Mouse (Mus musculus) large intestine, adult 2 months (tissue): Measurements from ENCODE around the gene Kcnab2. TPM values are rescaled to one million over a fixed set of nuclear protein-coding genes. Genes with fewer than 3 reads are reported as not detected.

Source experiments
- DNase-seq: peaks from one replicate; pipeline ENCODE4 v3.0.0-alpha.2; 2012; ENCODE audit warnings: low read depth, low spot score
- WGBS: fragments of 180-500 bp; shearing (Covaris S2); methylation state at CpG from one replicate; pipeline ENCODE4 v1.1.7; 2018; 5-methylcytosine and 5-hydroxymethylcytosine counted together
- polyA plus RNA-seq: library from polyadenylated mRNA; depleted of rRNA; stranded (reverse); fragments of >200 nt; gene quantifications from 2 replicates; pipeline ENCODE4 v1.2.3, GENCODE M21; 2012; rRNA removed

Gene Kcnab2
- polyA plus RNA-seq, result 4.8 and 5.8 TPM in 2 replicates

GRCm38 (mm10) chr4:152477466-152478223, at the start of gene Kcnab2:
Gene Kcnab2, minus strand, starts transcription at chr4:152477871.
- peak; percentile 77 for DNase-seq
- WGBS, result 1% methylated on average over 63 of the region's 63 CpGs

- DNase-seq, result peak; percentile 2
- 31% methylated on average over 6 of the region's 6 CpGs for WGBS
Measured at GRCm38 (mm10) chr4:152520083-152520482, 42.4 kb upstream of the Kcnab2 start.

GRCm38 (mm10) chr4:152519106-152519505, 41.4 kb upstream of the Kcnab2 start:
- 75% methylated on average over 10 of the region's 10 CpGs for WGBS
- DNase-seq, result no peak

DNA sequence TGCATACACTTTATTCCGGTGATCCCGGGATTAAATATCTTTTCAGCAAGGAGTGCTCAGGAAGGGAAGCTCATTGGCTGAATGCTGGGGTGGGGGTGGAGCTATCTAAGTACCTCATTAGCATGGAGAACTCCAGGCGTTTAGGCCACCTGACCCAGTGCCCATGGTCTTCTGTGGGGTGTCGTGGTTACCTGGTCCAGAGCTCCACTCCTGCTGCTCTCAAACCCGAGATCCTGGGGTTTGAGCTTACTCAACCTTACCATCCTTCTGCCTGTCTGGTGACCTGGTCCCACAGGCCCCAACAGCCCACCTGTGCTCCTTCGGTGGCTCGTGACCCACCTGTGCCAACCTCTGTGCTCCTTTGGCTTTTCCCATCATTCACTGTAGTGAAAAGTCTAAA, 37.2 kb upstream of the Kcnab2 start:
- DNase-seq, result no peak
- 75% methylated on average over 7 of the region's 7 CpGs for WGBS

- 82% methylated on average over 18 of the region's 18 CpGs for WGBS
- DNase-seq, result no peak
Measured at GRCm38 (mm10) chr4:152512221-152512925, 34.7 kb upstream of the Kcnab2 start.

DNA sequence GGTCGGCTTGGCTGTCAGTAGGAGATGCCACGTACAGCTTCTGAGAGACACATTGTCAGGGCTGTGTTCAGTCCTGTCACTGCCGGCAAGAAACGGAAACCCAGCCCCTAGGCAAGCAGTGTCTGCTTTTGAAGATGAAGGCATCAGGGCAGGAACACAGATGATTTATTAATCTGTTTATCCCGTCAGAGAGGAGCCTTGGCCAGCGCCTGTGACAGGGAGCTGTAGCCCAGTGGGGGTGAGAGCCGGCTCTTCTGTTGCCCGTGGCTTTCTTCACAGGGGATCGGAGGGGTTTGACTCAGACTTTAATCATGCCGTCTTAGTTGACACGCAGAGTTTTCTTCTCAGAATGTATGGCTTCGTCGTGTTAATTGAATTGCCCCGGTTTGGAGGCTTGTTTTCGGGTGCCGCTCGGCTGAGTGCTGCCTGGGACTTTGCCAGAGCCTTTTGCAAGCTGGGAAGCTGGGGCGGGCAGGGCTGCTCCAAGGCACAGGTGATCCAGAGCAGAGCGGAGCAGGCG, 16.7 kb upstream of the Kcnab2 start:
- DNase-seq, result no peak

GRCm38 (mm10) chr4:152491250-152491899, 13.7 kb upstream of the Kcnab2 start:
- DNase-seq, result no peak
- 52% methylated on average over 15 of the region's 15 CpGs for WGBS

More for the DNA sequence above, 16.7 kb upstream of the Kcnab2 start:
- 38% methylated on average over 20 of the region's 20 CpGs for WGBS

DNA sequence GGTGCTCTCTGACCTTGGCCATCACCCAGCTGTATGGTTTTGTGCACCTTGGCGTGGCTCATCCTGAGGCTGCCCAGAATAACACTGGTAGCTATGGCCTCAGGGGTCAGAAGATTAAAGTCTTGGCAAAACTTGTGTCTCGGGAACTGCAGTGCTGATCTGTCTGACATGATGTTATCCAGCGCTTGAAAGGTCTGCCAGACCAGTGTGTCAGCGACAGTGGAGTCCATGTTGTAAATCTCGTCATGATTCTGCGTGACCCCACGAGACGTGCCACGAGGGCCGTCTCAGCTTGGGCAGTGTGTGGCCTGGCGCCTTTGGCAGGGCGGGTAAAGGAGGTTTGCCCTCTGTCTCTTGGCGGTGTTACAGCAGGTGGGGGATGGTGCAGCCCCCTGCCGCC, 12.6 kb upstream of the Kcnab2 start:
- WGBS, result 81% methylated on average over 14 of the region's 14 CpGs
- no peak for DNase-seq

DNA sequence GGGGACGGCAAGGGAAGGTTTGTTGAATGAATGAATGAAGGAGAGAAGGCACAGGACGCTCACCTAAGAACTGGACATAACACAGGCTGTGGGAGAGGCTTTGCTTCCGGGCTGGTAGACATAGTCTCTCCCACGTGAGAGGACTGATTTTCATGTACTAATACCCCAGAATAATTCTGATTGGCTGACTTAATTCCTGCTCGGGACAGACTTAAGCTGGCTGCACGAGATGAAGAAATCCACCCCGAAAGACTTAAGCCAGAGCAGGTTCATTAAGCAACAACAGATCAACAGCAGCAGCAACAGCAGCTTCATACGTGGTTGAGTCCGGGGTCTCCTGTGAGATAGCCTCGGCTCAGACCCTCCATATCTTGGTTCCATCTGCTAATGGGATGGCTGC, 10.4 kb upstream of the Kcnab2 start:
- WGBS, result 79% methylated on average over 10 of the region's 10 CpGs
- no peak for DNase-seq

GRCm38 (mm10) chr4:152480426-152480825, 2.8 kb upstream of the Kcnab2 start:
- 52% methylated on average over 8 of the region's 8 CpGs for WGBS

DNA sequence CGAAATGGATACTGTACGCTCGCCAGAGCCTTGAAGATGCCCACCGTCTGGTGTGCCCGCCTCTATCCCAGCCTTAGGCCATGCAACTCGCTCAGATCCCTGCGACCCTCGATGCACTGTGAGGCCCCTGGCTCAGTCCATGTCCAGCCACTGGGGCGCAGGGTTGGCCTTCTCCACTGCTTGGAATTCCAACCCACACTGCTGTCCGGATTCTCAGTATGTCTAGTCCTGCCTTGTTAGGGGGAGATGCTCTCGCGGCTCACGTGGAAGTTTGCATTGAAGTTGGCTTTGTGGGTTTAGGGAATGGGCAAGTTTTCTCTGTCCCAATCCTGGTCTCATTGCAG, 525 bp upstream of the Kcnab2 start:
- WGBS, result 2% methylated on average over 13 of the region's 13 CpGs
- no peak for DNase-seq

More at GRCm38 (mm10) chr4:152480426-152480825, 2.8 kb upstream of the Kcnab2 start:
- no peak for DNase-seq

- WGBS, result 3% methylated on average over 21 of the region's 21 CpGs
- no peak for DNase-seq
Measured at GRCm38 (mm10) chr4:152477106-152477465, 585 bp downstream of the Kcnab2 start.

- 5% methylated on average over 18 of the region's 18 CpGs for WGBS
- no peak for DNase-seq
Measured at GRCm38 (mm10) chr4:152476427-152477023, 1.1 kb downstream of the Kcnab2 start, which contains the start of gene Nphp4. Gene Nphp4, plus strand, starts transcription at chr4:152476706.

- WGBS, result 83% methylated on average over 7 of the region's 7 CpGs
- DNase-seq, result no peak
Measured at GRCm38 (mm10) chr4:152475941-152476340, 1.7 kb downstream of the Kcnab2 start.

DNA sequence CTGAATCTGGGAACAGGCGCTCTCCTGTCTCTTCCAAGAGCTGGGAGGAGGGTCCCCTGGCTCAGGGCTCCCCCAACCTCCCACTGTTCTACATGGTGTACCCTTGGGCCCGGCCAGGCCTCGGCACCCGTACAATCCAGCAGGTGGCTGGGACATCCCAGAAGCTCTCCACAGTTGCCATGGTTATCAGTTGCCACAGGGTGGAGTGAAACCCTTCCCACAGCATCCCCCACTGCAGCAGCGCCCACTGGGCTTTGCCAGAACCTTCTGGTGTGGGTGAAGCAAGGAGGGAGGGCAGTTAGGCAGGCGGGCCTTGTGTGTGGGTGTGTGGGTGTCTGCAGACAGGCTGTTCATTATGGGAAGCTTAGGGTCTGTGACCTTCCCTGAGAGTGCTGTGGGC, 9.7 kb downstream of the Kcnab2 start:
- no peak for DNase-seq

DNA sequence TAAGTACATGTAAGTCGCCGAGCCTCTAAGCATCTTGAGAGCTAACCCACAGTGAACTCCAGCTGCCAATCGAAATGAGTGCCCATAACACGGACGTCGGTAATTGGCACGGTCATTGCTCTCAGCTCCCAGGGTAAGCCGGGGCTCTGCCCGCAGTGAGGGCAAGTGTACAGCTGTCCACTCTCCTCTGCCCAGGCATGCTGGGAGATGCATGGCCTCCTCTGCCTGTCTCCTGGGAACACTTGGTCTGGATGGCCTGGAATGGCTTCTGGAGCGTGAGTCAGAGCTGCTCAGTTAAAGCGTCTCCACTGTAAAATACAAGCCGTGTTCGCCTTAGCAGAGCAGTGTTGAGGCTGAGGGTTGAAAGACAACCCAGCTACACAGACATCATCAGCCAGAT, 11.1 kb downstream of the Kcnab2 start:
- WGBS, result 86% methylated on average over 13 of the region's 13 CpGs
- no peak for DNase-seq

More for the DNA sequence above, 9.7 kb downstream of the Kcnab2 start:
- WGBS, result 78% methylated on average over 6 of the region's 6 CpGs

GRCm38 (mm10) chr4:152465116-152465515, 12.6 kb downstream of the Kcnab2 start:
- 39% methylated on average over 8 of the region's 8 CpGs for WGBS
- DNase-seq, result no peak

GRCm38 (mm10) chr4:152463147-152463546, 14.5 kb downstream of the Kcnab2 start:
- no peak for DNase-seq
- whole genome bisulfite sequencing, result 77% methylated on average over 9 of the region's 9 CpGs

- WGBS, result 80% methylated on average over 12 of the region's 12 CpGs
- no peak for DNase-seq
Measured at GRCm38 (mm10) chr4:152462516-152462915, 15.2 kb downstream of the Kcnab2 start.

- no peak for DNase-seq
- 83% methylated on average over 4 of the region's 4 CpGs for WGBS
Measured at GRCm38 (mm10) chr4:152457673-152458072, 20.0 kb downstream of the Kcnab2 start.
